Mouse (Mus musculus): ENCODE results near the gene Bud23.
"Not testable (repeated sequence)": the region's sequence is repeated elsewhere in the genome, so short reads cannot be mapped to it uniquely, and the experiment has no call there.

Bud23 gene

GRCm38 (mm10) chr5:135070448-135070847, 5.7 kb upstream of the Bud23 start:
- no peak for DNase-seq (ENCODE audit: low spot score)

- DNase-seq (ENCODE audit: low spot score): no peak
Observed at GRCm38 (mm10) chr5:135066008-135066407, 1.2 kb upstream of the Bud23 start.

- no peak for DNase-seq (ENCODE audit: low spot score)
Observed at GRCm38 (mm10) chr5:135064382-135064766, 385 bp downstream of the Bud23 start.

- peak; percentile 99 for DNase-seq (ENCODE audit: low spot score)
Observed at GRCm38 (mm10) chr5:135063629-135064381, 954 bp downstream of the Bud23 start, which contains the start of gene Dnajc30. Gene Dnajc30 (plus strand): TSS chr5:135064202.

GRCm38 (mm10) chr5:135053356-135053755, 11.4 kb downstream of the Bud23 start:
- no peak for DNase-seq (ENCODE audit: low spot score)

- DNase-seq (ENCODE audit: low spot score): not testable (repeated sequence)
Observed at GRCm38 (mm10) chr5:135049268-135049667, 15.5 kb downstream of the Bud23 start.

- no peak for DNase-seq (ENCODE audit: low spot score)
Observed at GRCm38 (mm10) chr5:135048539-135048938, 16.2 kb downstream of the Bud23 start.

- DNase-seq (ENCODE audit: low spot score): no peak
Observed at GRCm38 (mm10) chr5:135044575-135044974, 20.2 kb downstream of the Bud23 start.

DNA sequence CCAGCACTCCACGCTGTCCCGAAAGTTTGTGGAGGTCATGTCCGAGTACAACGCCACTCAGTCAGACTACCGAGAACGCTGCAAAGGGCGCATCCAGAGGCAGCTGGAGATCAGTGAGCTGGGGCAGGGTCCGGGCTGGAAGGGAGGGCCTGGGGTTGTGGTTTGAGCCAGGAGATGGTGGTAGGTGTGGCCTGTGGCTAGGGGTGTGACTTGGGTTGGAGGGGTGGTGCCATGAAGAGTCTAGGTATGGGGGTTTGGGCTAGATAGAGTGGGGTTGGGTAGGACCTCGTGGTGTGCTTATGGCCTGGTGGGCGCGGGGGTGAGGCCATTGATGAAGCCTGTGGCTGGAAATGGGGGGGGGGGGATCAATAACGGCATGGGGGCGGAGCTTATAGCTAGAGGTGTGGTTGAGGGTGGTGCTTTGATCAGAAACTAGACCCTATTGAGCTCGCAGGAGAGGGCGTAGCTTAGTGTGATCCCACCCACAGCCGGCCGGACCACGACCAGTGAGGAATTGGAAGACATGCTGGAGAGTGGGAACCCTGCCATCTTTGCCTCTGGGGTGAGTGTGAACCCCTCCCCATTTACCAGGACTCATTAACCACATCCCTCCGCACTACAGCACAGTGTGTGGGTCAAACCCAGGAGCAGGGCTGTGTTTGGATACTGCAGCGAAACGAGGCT, 22.5 kb downstream of the Bud23 start:
- no peak for DNase-seq (ENCODE audit: low spot score)

GRCm38 (mm10) chr5:135040777-135041176, 24.0 kb downstream of the Bud23 start:
- no peak for DNase-seq (ENCODE audit: low spot score)

DNA sequence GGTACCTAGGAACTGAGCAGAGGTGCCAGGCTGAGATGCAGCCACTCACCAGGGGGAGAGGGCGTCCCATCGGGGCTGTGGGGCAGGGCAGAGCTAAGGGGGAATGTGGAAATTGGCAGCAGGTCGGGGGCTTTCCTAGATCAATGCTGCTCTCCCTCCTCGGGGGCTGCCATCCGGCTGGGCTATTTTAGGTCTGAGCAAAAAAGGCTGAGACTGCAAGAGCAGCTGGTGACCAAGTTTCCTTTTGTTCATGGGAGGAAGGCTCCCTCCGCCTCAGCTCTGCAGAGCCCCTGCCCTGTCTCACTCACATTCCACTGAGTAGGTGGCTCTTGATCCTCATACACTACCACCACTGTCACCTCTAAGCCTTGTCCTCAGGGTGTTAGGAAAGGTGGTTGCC, 24.7 kb downstream of the Bud23 start:
- DNase-seq (ENCODE audit: low spot score): no peak

DNA sequence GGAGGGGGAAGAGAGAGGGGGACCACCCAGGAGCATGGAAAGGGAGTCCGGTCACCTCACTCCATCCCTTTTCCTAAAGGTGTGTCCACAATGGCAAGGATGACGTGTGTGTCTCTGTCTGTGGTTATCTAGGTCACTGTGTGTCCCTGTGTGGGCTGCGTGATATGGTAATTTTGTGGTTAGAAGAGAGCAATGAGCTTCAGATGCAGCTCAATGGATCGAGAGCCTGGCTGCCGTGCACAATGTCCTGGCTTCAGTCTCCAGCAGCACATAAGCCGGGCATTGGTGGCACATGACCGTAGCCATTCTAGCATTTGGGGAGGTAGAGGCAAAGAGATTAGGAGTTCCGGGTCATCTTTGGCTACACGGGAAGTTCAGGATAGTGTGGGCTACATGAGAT, 25.2 kb downstream of the Bud23 start:
- no peak for DNase-seq (ENCODE audit: low spot score)

GRCm38 (mm10) chr5:135037946-135038345, 26.8 kb downstream of the Bud23 start:
- no peak for DNase-seq (ENCODE audit: low spot score)

GRCm38 (mm10) chr5:135035608-135036359, 29.0 kb downstream of the Bud23 start:
- DNase-seq (ENCODE audit: low spot score): no peak

DNA sequence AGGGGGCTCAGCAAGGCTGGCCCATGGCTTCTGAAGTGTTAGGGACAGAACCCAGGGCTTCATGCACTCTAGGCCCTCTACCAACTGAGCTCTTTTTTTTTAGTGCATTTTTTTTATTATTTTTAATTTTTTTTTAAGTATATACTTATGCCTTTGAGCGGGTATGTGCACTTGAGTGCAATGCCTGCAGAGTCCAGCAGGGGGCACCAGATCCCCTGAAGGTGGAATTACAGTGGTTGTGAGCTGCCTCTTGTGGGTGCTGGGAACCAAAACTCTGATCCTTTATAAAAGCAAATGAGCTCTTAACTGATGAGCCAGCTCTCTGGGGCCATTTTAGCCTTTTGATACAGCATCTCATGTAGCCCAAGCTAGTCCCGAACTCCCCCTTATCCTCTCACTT, 30.2 kb downstream of the Bud23 start:
- DNase-seq (ENCODE audit: low spot score): no peak

GRCm38 (mm10) chr5:135032581-135032980, 32.2 kb downstream of the Bud23 start:
- no peak for DNase-seq (ENCODE audit: low spot score)

DNA sequence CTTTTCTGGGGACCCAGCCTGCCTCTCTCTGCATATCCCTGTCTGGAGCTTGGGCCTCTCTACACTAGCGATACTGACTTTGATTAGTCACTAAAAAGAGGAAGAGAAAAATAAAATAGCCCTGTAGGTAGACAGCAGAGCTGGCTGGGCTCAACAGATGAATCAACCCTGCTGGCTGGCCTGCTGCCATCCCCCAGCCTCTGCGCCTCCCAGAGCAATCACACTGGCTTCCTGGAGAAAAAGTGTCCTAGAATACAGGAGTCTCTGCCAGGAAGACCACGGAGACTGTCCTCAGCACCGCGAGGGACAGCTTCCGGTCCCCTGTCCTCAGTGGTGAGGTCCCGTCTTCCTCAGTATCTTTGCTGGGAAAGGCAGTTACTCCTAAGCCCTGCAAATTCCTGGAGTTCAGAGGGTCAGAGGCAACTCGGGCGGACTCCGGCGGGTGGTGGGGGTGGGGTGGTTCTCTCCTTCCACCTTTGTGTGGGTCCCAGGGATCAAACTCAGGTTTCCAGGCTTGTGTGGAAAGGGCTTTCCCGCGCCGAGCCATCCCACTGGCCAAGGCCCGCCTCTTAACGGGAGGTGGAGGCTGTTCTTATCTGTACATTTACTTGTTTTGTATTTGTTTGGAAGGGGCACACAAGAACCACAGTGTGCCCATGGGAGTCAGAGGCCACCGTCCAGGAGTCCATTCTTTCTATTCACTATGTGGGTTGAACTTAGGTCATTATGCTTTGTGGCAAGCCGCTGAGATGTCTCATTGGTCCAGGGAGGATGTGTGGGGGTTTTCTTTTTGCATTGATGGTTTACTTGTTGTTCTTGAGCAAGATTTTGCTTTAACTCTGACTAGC, 35.5 kb downstream of the Bud23 start:
- DNase-seq (ENCODE audit: low spot score): no peak

GRCm38 (mm10) chr5:135025899-135026298, 38.9 kb downstream of the Bud23 start:
- no peak for DNase-seq (ENCODE audit: low spot score)

GRCm38 (mm10) chr5:135024665-135025224, 40.0 kb downstream of the Bud23 start:
- DNase-seq (ENCODE audit: low spot score): peak; percentile 40

- DNase-seq (ENCODE audit: low spot score): peak; percentile 96
Observed at GRCm38 (mm10) chr5:135023344-135024173, 41.2 kb downstream of the Bud23 start, which contains the start of gene Stx1a. Gene Stx1a (plus strand): TSS chr5:135023482.

- no peak for DNase-seq (ENCODE audit: low spot score)
Observed at GRCm38 (mm10) chr5:135021814-135022213, 42.9 kb downstream of the Bud23 start.

All from embryo, embryonic 10.5 days (tissue).